Mouse (Mus musculus): ENCODE measurements at regions not wholly inside any gene's neighbourhood (a gene's known extent, or its start where the extent isn't known, plus 50 kb on each side); places are given as distances from the start of the nearest gene placed in this dataset.

DNA sequence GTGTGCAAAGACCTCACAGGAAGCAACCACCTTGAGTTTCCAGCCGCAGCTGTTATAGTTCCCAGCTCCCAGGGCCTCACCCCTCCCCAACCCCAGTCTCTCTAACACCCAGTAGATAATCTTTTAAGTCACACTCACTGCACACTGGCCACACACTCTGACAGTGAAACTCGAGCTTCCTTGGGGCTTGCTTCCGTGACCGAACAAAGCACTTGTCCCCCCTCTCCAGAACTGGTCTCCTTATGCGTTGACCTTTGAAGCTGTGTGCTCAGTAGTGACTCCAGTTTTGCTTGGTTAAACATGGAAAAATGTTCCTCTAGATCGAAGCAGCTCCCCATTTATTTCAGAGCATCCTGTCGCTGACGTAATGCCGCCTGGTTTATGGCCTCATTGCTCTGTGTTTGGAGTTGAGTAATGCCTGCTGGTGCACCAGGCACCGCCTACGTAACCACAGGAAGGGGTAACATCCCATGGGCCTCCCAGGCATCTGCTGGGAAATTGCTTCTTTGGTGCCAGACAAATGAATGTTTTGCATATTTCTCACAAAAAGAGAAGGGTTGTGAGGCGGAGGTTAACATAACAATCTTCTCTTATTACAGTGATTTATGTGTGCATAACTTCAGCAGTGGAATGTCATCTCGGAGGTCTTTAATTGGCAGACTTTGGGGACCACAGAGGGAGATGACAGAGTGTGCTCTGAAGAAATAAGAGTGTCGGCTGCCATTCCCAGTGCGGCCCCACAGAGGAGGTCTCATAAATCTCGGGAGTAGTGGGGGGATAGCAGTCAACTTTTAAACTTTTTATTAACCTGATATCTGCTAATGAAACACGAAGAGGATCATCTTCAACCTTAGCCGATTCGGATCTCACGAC lies 292.7 kb upstream of the Zfp507 start:
- no peak for DNase-seq (ENCODE audit: extremely low read depth, low read depth)

DNA sequence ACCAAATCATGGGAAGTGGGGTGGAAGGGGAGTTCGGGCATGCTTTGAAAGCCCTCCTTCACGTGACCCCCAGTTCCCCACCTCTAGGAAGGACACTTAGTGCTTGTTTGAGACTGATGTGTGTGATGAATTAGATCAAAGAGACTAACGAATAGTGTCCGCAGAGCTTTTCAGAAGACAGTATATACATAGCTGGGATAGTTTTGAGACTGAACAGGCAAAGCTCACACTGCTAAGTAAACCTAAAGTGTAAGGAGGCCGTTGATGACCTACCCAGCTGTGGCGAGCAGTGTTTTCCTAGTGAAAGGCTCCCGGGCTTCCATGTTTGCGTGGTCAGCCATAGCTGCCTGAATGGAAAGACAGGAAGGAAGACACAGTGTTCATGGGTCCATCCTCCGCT lies 288.3 kb upstream of the Zfp507 start:
- no peak for DNase-seq (ENCODE audit: extremely low read depth, low read depth)

DNA sequence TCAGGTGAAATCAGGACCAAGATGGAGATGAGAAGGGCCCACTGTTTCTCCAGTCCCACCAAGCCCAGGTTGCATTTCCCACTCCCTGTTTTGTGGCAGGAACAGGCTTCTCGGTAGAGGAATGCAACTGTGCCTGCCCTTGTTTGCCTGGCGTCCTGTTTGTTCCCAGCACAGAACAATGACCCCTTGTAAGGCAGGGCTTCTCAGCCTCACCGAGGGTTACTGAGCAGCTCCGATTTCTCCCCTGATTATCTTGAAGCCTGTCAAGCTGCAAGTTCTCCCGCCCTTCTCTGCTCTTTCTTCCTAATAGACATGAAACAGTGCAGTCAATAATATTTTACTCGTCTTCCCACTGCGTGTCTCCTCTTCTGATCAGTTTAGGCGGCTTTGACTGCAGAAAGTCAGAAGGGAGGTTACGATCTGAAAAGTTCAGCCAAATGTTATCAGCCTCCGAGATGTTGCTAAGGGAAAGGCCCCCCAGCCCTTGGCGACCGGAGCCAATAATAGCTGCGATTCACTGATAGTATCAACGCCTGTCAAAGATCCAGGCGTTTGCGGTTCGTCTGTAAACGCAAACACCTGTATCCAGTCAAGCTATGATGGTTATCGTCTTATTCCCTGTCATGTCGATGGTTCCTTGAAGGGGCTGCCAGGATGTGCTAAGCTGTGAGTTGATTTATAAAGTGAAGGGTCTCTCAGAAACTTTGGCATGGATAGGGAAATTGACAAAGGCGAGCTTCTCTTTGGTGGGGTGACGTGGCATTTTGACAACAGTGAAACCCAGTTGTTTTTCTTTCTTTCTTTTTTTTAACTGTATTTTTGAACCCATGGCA lies 287.7 kb upstream of the Zfp507 start:
- DNase-seq (ENCODE audit: extremely low read depth, low read depth): no peak

DNA sequence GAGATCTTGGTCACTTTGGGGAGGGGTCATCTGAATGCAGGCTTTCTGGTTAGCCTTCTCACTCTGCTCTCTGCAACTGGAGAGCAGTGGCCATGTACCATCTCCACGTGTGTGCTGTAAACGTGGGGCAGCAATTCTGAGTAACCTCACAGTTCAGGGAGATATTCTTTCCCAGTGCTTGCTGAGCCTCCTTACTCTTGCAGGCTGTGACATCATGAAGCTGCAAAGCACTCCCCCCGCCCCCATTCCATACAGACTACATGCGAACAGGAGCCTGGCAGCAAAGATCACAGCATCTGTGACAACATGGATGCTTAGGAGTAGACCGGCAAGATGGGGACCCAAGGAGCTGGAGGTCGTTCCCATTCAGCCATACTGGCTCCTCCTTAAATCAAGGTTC lies 284.8 kb upstream of the Zfp507 start:
- DNase-seq (ENCODE audit: extremely low read depth, low read depth): no peak

DNA sequence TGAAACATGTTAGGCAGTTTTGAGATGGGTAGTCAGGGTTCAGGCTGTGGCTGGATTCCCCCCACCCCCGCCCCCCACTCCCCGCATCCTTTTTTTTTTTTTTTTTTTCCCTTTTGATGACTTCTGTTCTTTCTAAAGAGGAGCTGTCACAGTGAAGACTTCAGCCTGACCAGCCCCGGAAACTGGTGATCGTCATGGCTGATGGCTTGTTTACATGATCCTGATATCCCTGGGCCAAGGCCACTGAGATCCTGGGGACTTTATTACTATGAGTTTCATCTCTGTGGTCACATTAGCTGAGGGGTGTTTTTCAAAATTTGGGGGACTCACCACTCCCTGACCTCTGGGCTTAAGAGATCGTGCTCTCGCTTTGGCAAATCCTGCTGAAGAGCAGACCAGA lies 275.9 kb upstream of the Zfp507 start:
- no peak for DNase-seq (ENCODE audit: extremely low read depth, low read depth)

DNA sequence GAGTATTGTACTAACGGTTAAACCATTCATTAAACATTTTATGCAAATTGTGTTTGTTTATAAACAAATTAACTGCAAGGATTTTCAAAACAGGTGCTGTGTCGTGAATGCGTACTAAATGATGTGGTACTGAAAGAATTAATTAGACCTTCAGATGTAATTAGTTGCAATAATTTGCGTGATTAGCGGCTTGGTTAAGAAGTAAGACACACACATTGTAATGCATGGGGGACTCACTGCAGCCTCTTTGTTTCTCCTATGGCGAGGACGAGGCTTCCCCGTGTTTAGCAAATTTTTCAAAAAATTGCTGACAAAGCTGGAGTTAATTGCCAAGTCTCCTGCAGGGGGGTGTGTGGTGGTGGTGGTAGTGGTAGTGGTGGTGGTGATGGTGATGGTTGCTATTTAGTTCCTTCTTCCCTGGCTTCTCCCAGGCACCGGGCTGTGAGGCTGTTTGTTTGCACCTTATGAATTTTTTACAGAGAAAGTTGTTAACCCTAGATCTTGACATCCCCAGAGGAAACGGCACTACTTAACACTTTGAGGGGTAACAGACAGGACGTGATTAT lies 275.4 kb upstream of the Zfp507 start:
- DNase-seq (ENCODE audit: extremely low read depth, low read depth): no peak

DNA sequence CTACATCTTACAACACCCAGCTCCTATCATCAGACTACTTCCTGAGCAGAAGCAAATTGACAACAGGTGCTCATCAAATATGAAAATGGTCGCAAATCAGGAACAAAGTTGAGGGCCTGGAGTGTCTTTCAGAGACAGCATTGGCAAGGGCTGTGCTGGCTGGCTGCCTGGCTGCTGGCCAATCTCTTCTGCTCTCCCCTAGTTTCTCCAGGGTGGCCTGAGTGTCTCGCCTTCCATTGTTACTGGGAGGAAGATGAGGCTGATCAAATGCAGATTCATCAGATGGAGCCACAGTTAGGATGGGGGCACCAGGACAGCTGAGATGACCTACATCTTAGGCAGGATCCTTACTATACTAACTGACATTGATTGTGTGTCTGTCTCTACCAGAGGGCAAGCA lies 274.5 kb upstream of the Zfp507 start:
- DNase-seq (ENCODE audit: extremely low read depth, low read depth): no peak

DNA sequence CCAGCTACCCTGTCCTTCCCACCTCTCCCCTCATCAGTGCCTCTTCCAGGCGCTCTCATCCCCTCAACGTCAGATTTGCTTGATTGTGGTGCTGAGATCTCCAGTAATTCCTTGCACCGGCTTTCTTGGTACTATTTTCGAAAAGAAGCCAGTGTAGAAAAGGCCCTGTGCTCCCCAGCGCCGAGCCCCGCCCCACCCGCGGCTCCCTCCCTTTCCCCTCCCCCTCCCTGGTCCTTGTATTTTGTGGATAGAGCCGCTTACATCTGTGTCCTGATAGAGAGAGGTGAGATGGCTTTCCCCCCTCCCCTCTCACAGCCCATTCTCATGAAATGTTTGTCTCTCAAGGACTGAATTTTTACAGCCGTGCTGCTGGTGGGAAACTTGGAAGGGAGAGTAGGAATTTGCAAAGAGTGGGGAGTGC lies 273.2 kb upstream of the Zfp507 start:
- no peak for DNase-seq (ENCODE audit: extremely low read depth, low read depth)

DNA sequence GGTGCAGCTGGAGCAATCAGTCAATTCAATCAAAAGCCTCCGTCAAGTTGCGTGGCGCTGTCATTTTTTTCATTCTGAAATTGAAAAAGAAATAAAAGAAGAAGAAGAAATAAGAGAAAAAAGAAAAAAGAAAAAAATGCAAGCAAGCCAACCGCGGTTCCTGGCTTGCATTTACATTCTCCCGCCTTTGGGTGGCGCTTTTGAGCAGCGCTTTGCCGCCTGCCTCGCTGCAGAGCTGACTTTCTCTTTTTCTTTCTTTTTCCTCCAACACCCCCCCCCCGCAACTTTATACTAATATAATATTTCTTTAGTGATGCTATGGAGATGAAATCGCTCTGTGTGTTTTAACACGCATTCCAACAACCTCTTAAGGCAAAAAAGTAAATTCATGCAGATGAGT lies 269.0 kb upstream of the Zfp507 start:
- DNase-seq (ENCODE audit: extremely low read depth, low read depth): no peak

DNA sequence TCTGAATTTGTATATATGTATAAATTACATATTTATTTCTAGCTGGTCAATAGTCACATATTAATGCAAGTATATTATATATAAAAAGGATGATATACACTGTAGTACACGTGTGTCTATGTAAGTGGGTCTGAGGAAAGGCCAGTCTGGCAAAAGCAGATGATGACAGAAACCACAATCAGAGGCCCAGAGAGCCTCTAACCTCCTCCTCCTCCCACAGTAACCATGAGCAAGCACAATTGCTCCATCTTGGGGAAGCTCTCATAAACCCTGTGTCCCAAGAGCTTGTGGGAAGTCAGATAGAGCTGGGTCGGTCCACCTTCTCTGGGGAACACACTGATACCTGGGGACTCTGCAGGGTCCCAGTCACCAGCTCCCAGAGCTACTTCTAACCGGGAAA lies 263.9 kb upstream of the Zfp507 start:
- DNase-seq (ENCODE audit: extremely low read depth, low read depth): no peak

DNA sequence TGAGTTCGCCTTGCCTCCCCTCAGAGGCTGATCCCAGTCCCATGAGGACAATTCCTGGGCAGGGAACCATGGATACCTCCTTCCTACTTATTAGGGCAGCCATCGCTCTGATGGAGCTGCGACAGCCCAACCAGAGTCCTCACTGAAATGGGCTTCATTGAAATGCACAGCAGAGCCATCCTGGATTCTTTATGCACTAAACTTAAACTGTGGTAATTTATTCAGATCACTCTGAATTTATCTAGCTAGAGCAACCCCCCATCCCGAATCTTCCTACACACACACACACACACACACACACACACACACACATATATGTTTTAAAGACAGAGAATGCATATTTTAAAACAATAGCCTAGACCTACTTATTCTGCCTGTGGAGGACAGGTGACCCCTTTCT lies 258.9 kb upstream of the Zfp507 start:
- no peak for DNase-seq (ENCODE audit: extremely low read depth, low read depth)

DNA sequence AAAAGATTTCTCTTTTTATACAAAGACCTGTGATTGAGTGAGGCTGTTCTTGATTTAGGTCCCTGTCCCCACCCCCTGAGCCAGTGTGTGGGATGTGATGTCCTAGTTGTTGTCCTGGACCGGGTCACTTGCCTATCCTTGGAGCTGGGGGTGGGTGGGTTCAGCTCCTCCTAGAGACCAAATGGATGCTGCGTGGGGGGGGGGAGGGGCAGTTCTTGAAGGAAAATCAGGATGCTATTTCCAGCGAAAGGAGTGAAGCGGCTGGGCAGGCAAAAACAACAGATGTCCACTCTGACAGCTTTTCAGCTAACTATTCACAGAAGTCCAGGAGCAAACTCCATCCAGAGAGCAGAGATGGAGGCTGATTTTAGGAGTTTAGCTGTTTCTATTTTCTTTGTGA lies 257.6 kb upstream of the Zfp507 start:
- DNase-seq (ENCODE audit: extremely low read depth, low read depth): no peak

DNA sequence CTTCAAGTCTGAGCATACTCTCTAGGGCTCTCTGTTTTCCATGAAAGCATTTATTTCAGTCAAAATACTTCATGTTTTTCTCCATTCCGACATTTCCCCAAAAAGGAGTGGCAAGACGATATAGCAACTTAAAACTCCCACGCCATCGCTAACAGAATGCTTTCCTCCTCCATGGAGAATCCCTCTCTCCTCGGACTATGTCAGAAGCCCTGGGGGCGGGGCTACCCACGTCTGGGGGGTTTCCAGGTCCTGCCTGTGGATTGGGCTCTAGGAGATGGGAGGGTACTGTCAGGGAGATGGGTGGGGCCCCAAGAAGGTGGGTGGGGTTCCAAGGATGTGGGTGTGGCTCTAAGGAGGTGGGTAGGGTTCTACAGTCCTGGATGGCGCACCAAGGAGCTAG lies 243.2 kb upstream of the Zfp507 start:
- DNase-seq (ENCODE audit: extremely low read depth, low read depth): no peak

DNA sequence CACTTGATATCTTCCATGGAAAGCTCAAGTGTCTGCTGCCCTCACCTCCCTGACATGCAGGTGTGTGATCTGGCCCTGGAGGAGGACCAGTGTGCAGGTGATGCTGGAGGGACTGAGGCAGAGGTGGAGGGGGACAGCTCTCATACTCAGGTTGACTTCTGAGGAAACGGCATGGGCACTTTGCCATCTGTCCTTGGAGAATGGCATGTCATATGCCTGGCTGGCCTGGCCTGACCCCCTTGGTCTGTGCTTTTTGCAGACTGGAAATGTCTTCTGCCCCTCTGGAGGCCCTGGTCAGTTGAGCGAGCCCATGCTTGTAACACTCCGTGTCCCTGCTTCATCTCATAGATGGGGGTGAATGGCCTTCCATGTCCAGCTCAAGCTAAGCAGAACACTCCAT lies 229.1 kb upstream of the Zfp507 start:
- no peak for DNase-seq (ENCODE audit: extremely low read depth, low read depth)

DNA sequence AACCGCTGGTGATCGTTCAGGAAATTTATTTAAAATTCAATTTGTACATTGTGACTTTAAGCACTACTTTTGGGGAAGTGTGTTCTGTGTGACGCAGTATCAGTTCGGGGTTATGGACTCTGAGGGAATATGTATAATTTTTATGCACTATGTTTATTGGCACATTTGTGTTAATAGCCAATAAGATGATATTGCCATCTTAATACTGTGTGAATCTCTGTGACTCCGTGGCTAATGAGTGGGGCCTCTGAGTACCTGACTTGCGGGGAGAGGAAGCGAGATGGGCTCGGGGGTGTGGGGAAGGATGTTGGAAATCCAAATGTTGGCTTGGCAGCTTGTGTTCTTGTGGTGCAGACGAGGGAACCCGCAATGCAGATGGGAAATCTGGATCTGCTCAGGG lies 220.2 kb upstream of the Zfp507 start:
- DNase-seq (ENCODE audit: extremely low read depth, low read depth): no peak

DNA sequence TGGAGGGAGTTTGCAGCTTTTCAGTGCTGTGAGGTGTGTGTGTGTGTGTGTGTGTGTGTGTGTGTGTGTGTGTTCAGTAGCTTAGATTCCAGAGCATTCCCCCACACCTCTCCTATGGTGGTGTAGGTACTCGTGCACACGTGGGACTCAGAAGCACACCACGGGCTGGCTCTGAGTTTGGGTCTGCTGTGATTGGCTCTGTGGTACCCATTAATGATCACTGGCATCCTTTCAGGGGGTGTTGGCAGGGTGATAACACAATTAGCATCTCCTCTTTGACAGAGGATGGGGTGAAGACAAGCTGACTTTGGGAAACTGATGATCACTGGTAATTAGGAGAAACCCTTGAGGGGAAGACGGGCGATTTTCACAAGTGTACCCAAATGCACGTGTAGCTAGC lies 219.7 kb upstream of the Zfp507 start:
- DNase-seq (ENCODE audit: extremely low read depth, low read depth): no peak

DNA sequence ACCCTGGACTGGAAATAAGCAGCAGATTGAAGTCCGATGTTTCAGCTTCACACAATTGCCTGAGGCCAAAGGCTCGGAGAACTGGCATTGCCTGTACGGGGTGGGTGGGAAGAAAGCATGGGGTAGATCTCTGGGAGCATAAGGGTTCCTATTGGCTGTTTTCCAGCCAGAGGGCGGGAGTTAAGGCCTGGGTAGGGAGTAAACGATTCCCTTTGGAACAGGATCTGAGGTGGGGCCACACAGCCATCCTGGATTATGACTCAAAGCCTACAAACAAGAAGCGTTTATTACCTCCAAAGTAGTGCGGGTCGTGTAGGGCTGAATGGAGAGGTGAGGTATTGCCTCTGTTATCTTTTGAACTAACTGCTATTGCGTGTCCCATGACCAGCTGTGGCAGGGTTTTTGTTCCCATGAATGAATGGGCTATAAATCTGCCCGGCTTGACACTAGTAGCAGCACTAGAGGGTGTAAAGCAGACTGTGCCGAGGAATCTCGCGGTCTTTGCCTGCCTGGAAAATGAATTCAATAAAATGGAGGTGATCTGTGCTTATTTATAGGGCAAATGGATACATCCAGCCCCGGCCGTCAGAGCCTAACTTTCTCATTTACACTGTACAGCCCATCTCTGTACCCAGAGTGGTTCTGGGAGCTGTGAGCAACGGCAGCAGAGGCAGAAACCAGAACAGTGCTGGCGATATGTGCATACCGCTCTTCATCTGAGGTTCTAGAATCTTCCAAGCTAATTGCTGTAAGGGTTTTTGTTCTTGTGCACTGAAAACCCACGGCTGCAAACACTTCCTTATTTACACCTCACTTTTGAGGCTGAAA lies 214.3 kb upstream of the Zfp507 start:
- DNase-seq (ENCODE audit: extremely low read depth, low read depth): no peak

DNA sequence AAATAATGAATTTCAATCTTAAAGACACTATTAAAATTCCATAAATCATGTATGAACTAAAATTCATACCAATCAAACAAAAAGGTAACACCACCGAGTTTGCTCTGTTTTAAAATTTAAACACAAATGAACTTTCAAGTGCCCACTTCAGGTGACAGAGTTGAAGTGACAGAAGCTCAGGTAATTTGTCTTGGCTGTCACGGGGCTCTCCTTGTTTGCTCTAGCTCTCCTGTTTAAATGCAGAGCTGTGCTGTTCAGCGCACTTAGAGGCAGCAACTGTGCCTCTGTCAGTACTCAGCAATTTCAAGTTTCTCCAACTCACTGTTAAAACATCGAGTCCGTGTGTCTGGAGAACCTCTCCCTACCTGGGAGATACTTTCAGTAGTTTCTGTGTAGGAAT lies 193.8 kb upstream of the Zfp507 start:
- no peak for DNase-seq (ENCODE audit: extremely low read depth, low read depth)

DNA sequence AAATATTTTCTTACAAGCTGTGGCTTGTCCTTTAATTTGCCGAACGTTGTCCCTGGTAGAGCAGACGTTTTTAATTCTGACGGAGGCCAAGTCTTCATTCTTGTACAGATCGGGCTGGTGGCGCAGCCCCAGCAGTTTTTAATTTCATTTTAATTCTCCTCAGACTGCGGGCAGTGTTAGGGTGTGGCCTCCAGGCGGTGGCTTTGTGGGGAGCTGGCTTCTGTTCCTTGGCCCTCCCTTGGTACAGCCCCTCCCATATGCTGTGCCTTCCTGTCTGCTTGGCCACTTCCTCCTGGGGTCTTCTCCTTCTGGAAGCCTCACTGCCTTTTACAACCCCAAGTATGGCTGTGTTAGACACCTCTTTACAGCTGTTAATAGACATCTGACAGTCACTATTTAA lies 189.7 kb upstream of the Zfp507 start:
- DNase-seq (ENCODE audit: extremely low read depth, low read depth): no peak

DNA sequence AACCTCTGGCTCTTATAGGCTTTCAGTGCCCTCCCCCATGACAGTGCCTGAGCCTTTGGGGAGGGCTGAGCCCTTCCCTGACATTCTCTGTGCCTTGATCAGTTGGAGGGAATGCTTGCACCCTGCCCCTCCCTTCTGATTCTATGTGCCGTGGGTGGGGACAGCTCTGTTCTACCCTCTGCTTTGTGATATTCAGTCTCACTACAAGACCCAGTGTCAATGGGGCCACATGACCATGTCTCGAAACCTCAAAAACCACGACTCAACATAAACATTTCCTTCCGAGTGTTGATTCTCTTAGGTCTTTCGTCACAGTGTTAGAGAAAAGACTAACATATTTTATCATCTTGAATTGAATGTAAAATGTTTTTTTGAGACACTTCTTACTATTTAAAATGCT lies 188.3 kb upstream of the Zfp507 start:
- no peak for DNase-seq (ENCODE audit: extremely low read depth, low read depth)

DNA sequence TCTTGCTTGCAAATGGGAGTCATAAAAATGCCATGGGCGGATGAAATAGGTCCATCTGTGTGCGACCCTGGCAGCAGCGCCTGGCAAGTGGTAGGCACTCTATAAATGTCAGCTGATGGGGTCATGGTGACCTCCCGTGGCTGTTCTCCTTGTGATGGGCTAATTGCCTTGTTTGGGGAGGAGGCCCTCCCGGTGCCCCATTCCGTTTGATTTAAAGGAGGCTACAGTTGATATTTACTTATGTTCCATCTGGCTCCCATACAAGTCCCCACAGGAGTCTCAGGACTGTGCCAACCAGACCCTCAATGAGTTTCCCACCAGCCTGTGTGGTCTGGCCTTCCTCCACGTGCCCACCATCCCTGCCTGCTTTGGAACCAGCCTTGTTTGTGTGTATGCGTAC lies 186.7 kb upstream of the Zfp507 start:
- no peak for DNase-seq (ENCODE audit: extremely low read depth, low read depth)
